Mouse (Mus musculus) spleen, adult 2 months (tissue): Measurements from ENCODE around the gene Igfbp2.

ENCODE experiments used
- CTCF ChIP-seq: fragments of 200-500 bp; IDR thresholded peaks from 2 replicates; pipeline ENCODE4 v1.5.1; 2011; ENCODE audit warnings: mild to moderate bottlenecking, inconsistent platforms; ENCODE audit not compliant: insufficient read depth, insufficient read length, insufficient replicate concordance; ENCODE audit errors: extremely low read depth
- POLR2A ChIP-seq: fragments of 200-500 bp; IDR thresholded peaks from 2 replicates; pipeline ENCODE4 v1.6.1; 2011; ENCODE audit warnings: low read depth, low read length, inconsistent platforms

GRCm38 (mm10) chr1:72857142-72857541 is 32.8 kb downstream of the Igfbp2 start:
- no peak for TF ChIP-seq CTCF
- TF ChIP-seq POLR2A: no peak
